In genomic region chr10:21101948-21102347, GRCm38 (mm10) we compare ENCODE assay signal across 12 mouse cellular contexts. TPM values are rescaled to one million over a fixed set of nuclear protein-coding genes. Genes with fewer than 3 reads are reported as not detected.
DNase-seq lines count a peak whose midpoint lies in the region; ATAC-seq lines count a peak whose summit lies in the region.
"Had no signal": no experiment of that assay in that cellular context is flagged by ENCODE, and none has a peak within 500 bp of the region (broad histone marks: within the 10 kb centered on the region; RNA-seq: fewer than 3 reads in every experiment).

No protein-coding gene starts in this region.

- H3K4me2 ChIP-seq in neural tube, embryonic 11.5 days (ENCODE audit: low read depth), result no peak overlapping the region
- H3K4me2 ChIP-seq in neural tube, embryonic 15.5 days, result no peak overlapping the region
- H3K4me2 ChIP-seq in intestine, embryonic 14.5 days (ENCODE audit: low read length), result no peak overlapping the region
- H3K4me2 ChIP-seq: heart, embryonic 11.5 days; limb, embryonic 15.5 days had no signal

- no peaks in the 10 kb centered on the region for H3K4me1 ChIP-seq in neural tube, embryonic 11.5 days (ENCODE audit: control insufficient read depth, insufficient read depth, low read length)
- no peaks in the 10 kb centered on the region for H3K4me1 ChIP-seq in neural tube, embryonic 15.5 days
- H3K4me1 ChIP-seq in intestine, embryonic 14.5 days (replicated peaks; ENCODE audit: control insufficient read depth, insufficient read depth, low read length), result 0 out of 2 replicates have a peak, but pooled peaks cover 2% of the 10 kb centered on the region
- H3K4me1 ChIP-seq: limb, embryonic 15.5 days had no signal

- 10% methylated on average over 4 of the region's 4 CpGs for WGBS in neural tube, embryonic 11.5 days
- WGBS in neural tube, embryonic 15.5 days, result 12% methylated on average over 4 of the region's 4 CpGs
- WGBS in intestine, embryonic 14.5 days, result 42% methylated on average over 4 of the region's 4 CpGs

- no peak overlapping the region for H3K27ac ChIP-seq in neural tube, embryonic 11.5 days (ENCODE audit: low read depth, low read length)
- H3K27ac ChIP-seq in neural tube, embryonic 15.5 days (replicated peaks), result no peak overlapping the region
- H3K27ac ChIP-seq in intestine, embryonic 14.5 days (ENCODE audit: low read depth), result 0 out of 2 replicates have a peak overlapping the region, but pooled peaks have one; percentile 2
- H3K27ac ChIP-seq: limb, embryonic 15.5 days had no signal

- H3K4me3 ChIP-seq in neural tube, embryonic 11.5 days (ENCODE audit: low read depth, low read length), result no peak overlapping the region
- no peak overlapping the region for H3K4me3 ChIP-seq in neural tube, embryonic 15.5 days (replicated peaks)
- H3K4me3 ChIP-seq in intestine, embryonic 14.5 days (ENCODE audit: low read depth, low read length), result no peak overlapping the region
- H3K4me3 ChIP-seq: limb, embryonic 15.5 days had no signal

- no peaks in the 10 kb centered on the region for H3K27me3 ChIP-seq in neural tube, embryonic 11.5 days (ENCODE audit: control insufficient read depth, insufficient read depth, low read length)
- no peaks in the 10 kb centered on the region for H3K27me3 ChIP-seq in neural tube, embryonic 15.5 days (replicated peaks)
- H3K27me3 ChIP-seq in intestine, embryonic 14.5 days (replicated peaks; ENCODE audit: control insufficient read depth, insufficient read depth, low read length), result no peaks in the 10 kb centered on the region
- H3K27me3 ChIP-seq: limb, embryonic 15.5 days had no signal

- no peak overlapping the region for H3K9ac ChIP-seq in neural tube, embryonic 11.5 days (ENCODE audit: low read length)
- H3K9ac ChIP-seq in neural tube, embryonic 15.5 days (replicated peaks), result no peak overlapping the region
- H3K9ac ChIP-seq in intestine, embryonic 14.5 days (ENCODE audit: low read length), result no peak overlapping the region
- H3K9ac ChIP-seq: limb, embryonic 15.5 days had no signal

- peak; percentile 52 for DNase-seq in neural tube, embryonic 11.5 days (ENCODE audit: low spot score)
- DNase-seq in embryo, embryonic 10.5 days (ENCODE audit: low spot score), result peak; percentile 65
- no peak for DNase-seq in intestine, embryonic 14.5 days (ENCODE audit: low spot score)
- DNase-seq in adrenal gland, postnatal 36 days, result no peak
- DNase-seq in thymus, postnatal 4 days, result no peak
- DNase-seq: cerebellum, adult 8-10 months; kidney, postnatal 14 days; spleen, adult 18-20 months had no signal

- H3K36me3 ChIP-seq in neural tube, embryonic 11.5 days (ENCODE audit: control insufficient read depth, insufficient read depth, low read length), result no peaks in the 10 kb centered on the region
- no peaks in the 10 kb centered on the region for H3K36me3 ChIP-seq in neural tube, embryonic 15.5 days
- H3K36me3 ChIP-seq in intestine, embryonic 14.5 days (ENCODE audit: control insufficient read depth, insufficient read depth, low read length), result no peaks in the 10 kb centered on the region
- H3K36me3 ChIP-seq: limb, embryonic 15.5 days had no signal

- no peaks in the 10 kb centered on the region for H3K9me3 ChIP-seq in neural tube, embryonic 11.5 days (ENCODE audit: control insufficient read depth, low read length)
- no peaks in the 10 kb centered on the region for H3K9me3 ChIP-seq in neural tube, embryonic 15.5 days (replicated peaks)
- no peaks in the 10 kb centered on the region for H3K9me3 ChIP-seq in intestine, embryonic 14.5 days (ENCODE audit: control insufficient read depth, low read length)
- H3K9me3 ChIP-seq: limb, embryonic 15.5 days had no signal

- ATAC-seq in neural tube, embryonic 11.5 days (ENCODE audit: insufficient read depth, low FRiP score, low TSS enrichment), result peak; percentile 67
- ATAC-seq in neural tube, embryonic 15.5 days (ENCODE audit: low FRiP score), result no peak
- ATAC-seq in intestine, embryonic 14.5 days (replicated peaks; ENCODE audit: low FRiP score, low TSS enrichment, low read depth), result 0 out of 2 replicates have a peak, but pooled peaks have one; percentile 33
- ATAC-seq in inflammation-experienced regulatory T-cells, adult 6 months, result no peak

RNA-seq across cellular contexts. Expression of gene Myb, which starts 58.8 kb away (rescaled TPM):
- polyA plus RNA-seq in neural tube, embryonic 11.5 days (2014; fragmentation: Nextera tagmentation; extraction: Ambion mirVana), result 4.4 and 4.6 TPM in 2 replicates
- 1.8 and 15.2 TPM in 2 replicates for polyA plus RNA-seq in neural tube, embryonic 15.5 days (2015; fragmentation: Nextera tagmentation; extraction: Ambion mirVana)
- 6.5 and 6.6 TPM in 2 replicates for polyA plus RNA-seq in intestine, embryonic 14.5 days (2014; fragmentation: Nextera tagmentation; extraction: Ambion mirVana)
- 1 to 10 TPM; 6.7 to 8.2 (median 7.3) TPM for polyA plus RNA-seq in inflammation-experienced regulatory T-cells, adult 6 months (2017; shearing (Covaris generic))
- under 1 TPM; 0.10 to 0.16 TPM for total RNA-seq in adrenal gland, postnatal 36 days (2021)

Comparison
In these comparisons a context has a peak if more than half of its experiments do, and no peak if none do; other contexts are left out.
1. ATAC-seq: peak in neural tube, embryonic 11.5 days (single experiment) and intestine, embryonic 14.5 days (single experiment); none in neural tube, embryonic 15.5 days (single experiment) and inflammation-experienced regulatory T-cells, adult 6 months (single experiment).
2. DNase-seq: peak in neural tube, embryonic 11.5 days (single experiment) and embryo, embryonic 10.5 days (single experiment); none in intestine, embryonic 14.5 days (single experiment), adrenal gland, postnatal 36 days (0 of 2) and thymus, postnatal 4 days (single experiment).